Mouse (Mus musculus): ENCODE results near the gene Tedc1. TPM values are rescaled to one million over a fixed set of nuclear protein-coding genes. Genes with fewer than 3 reads are reported as not detected.
A peak's percentile ranks its signal among the peaks of the same experiment; 100 is the strongest.

Gene Tedc1
- polyA plus RNA-seq, 1 experiment, result 1.3 TPM

DNA sequence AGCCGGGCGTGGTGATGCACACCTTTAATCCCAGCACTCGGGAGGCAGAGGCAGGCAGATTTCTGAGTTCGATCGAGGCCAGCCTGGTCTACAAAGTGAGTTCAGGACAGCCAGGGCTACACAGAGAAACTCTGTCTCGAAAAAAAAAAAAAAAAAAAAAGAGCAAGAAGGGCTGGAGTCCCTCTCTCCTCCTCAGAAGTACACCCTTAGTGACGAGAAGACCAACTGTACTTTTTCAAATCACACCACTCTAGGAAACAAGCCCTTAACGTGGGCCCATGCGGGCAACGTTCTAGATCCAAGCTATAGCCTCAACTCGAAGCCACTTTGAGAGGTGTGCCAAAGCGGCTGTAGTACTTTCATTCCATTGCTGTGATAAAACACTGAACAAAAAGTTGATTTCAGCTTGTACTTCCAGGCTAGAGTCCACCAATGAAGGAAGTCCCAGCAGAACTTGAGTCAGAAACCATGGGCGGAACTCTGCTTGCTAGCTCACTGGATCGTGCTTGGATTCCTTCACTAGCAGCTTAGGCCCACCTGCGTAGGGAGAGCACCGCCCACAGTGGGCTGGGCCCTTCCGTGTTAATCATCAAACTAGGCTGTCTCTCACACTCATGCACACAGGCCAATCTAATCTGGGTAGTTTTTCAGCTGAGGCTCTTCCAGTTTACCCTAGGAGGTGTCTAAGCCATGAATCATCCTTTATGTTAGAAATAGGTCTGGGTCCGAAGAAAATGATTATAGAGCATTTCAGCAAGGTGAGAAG lies 20.9 kb downstream of the Tedc1 start:
- no peak overlapping the region for H3K4me3 ChIP-seq (ENCODE audit: insufficient read depth, low read depth, low read length)
- no peaks in the 10 kb centered on the region for H3K36me3 ChIP-seq (ENCODE audit: control insufficient read depth, insufficient read depth, low read length)
- WGBS, result 84% methylated on average over 18 of the region's 18 CpGs

DNA sequence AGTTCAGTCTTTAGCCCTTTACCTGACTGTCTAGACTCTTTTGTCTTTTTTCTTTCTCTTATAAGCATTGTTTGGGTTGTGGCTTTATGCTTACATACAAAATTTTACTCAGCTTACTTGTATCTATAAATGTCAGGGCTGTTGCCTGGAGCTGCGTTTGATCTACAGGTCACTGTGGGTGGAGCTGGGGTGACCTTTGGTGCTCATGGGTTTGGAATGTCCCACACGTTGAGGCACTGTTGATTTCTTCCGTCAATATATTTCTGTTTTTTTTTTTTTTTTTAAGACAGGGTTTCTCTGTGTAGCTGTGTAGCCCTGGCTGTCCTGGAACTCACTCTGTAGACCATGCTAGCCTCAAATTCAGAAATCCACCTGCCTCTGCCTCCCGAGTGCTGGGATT lies 24.8 kb downstream of the Tedc1 start:
- TF ChIP-seq CTCF (conservative IDR thresholded peaks at IDR 0.05; ENCODE audit: insufficient read depth, insufficient read length, low read depth, low read length), result no peak
- no peak for TF ChIP-seq POLR2A (IDR thresholded peaks at IDR 0.05; ENCODE audit: low read depth, low read length)
- Histone ChIP-seq H3K27ac (ENCODE audit: insufficient read depth, low read depth, low read length) (no peak overlapping the region), H3K4me3 (ENCODE audit: insufficient read depth, low read depth, low read length) (no peak overlapping the region), H3K27me3 (replicated peaks; ENCODE audit: control insufficient read depth, insufficient read depth, low read length) (no peaks in the 10 kb centered on the region), H3K36me3 (ENCODE audit: control insufficient read depth, insufficient read depth, low read length) (no peaks in the 10 kb centered on the region), H3K4me1 (ENCODE audit: control insufficient read depth, insufficient read depth, low read length) (no peaks in the 10 kb centered on the region)
- 49% methylated on average over 4 of the region's 4 CpGs for WGBS
- DNase-seq, result no peak

More for the DNA sequence above, 20.9 kb downstream of the Tedc1 start:
- no peak for DNase-seq
- H3K27me3 ChIP-seq (replicated peaks; ENCODE audit: control insufficient read depth, insufficient read depth, low read length), result no peaks in the 10 kb centered on the region
- H3K4me1 ChIP-seq (ENCODE audit: control insufficient read depth, insufficient read depth, low read length), result no peaks in the 10 kb centered on the region
- H3K27ac ChIP-seq (ENCODE audit: insufficient read depth, low read depth, low read length), result no peak overlapping the region
- no peak for TF ChIP-seq CTCF (conservative IDR thresholded peaks at IDR 0.05; ENCODE audit: insufficient read depth, insufficient read length, low read depth, low read length)
- no peak for TF ChIP-seq POLR2A (IDR thresholded peaks at IDR 0.05; ENCODE audit: low read depth, low read length)

DNA sequence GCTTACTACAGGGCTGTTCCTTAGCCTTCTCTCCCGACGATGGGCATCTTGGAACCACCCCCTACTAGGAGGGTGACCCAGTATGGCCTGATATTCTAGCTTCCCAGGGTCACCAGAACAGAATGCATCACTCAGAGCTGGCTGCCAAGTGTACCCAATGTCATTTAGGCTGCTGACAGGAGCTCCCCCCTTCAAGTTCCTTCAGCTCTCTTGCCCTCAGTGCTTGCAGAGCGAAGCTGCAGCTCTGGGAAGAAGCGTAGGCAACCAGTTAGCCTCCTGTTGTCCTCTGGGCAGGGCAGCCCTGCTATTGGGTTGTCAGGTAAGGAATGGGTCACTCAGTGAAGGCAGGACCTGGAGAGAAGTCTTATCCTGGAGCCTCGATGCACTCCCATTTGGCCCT lies 28.7 kb downstream of the Tedc1 start:
- Histone ChIP-seq H3K36me3 (ENCODE audit: control insufficient read depth, insufficient read depth, low read length) (no peaks in the 10 kb centered on the region), H3K27me3 (replicated peaks; ENCODE audit: control insufficient read depth, insufficient read depth, low read length) (no peaks in the 10 kb centered on the region), H3K27ac (ENCODE audit: insufficient read depth, low read depth, low read length) (no peak overlapping the region), H3K4me1 (ENCODE audit: control insufficient read depth, insufficient read depth, low read length) (no peaks in the 10 kb centered on the region), H3K4me3 (ENCODE audit: insufficient read depth, low read depth, low read length) (no peak overlapping the region)
- no peak for TF ChIP-seq POLR2A (IDR thresholded peaks at IDR 0.05; ENCODE audit: low read depth, low read length)
- no peak for TF ChIP-seq CTCF (conservative IDR thresholded peaks at IDR 0.05; ENCODE audit: insufficient read depth, insufficient read length, low read depth, low read length)
- 67% methylated on average over 5 of the region's 5 CpGs for WGBS
- DNase-seq, result no peak

DNA sequence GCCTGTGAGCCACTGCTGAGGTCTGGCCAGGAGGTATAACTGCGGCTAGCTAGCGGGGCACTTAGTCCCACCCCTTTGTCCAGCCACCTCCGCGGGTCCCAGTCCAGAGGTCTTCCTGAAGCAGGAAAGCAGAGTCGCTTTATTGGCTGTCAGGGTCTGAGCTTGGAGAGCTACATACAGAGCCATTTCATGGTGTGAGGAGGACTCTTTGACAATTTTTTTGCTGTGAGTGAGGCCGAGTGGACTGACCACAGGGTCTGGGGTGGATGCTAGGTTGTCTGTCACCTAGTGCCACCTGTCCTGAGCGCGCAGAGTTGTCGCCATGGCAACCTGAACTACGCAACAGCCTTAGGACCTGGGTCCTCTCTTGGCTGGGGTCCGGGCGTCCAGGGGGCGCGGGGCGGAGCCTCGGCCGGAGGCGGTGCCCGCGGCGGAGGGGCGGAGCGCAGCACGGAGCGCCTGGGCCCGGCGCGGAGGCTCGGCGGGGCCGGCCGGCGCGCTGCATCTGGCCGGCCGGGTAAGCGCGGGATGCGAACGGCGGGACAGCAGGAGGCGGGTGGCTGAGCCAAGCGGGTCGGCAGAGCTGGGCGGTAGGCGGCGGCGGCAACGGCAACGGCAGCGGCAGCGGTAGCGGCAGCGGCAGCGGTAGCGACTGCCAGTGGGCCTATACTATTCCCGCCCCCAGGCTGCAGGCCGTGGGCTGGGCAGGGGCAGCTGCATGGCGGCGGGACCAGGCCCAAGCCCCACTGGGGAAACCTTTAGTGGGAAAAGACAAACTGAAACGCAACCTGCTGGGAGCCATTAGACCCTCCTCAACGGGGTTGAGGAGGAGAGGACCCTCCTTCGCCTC lies 29.4 kb downstream of the Tedc1 start, which contains the start of gene Tmem121:
Tmem121 (plus strand) TSS at position 489 of the 850 bp plus-strand sequence.
- H3K27me3 ChIP-seq (replicated peaks; ENCODE audit: control insufficient read depth, insufficient read depth, low read length), result no peaks in the 10 kb centered on the region
- TF ChIP-seq CTCF (conservative IDR thresholded peaks at IDR 0.05; ENCODE audit: insufficient read depth, insufficient read length, low read depth, low read length) (no peak), POLR2A (IDR thresholded peaks at IDR 0.05; ENCODE audit: low read depth, low read length) (no peak)
- peak within 1 kb of the TSS; percentile 35; the same call in 1 of the 2 replicates for H3K4me3 ChIP-seq (ENCODE audit: insufficient read depth, low read depth, low read length)
- H3K27ac ChIP-seq (ENCODE audit: insufficient read depth, low read depth, low read length), result no peak within 1 kb of the TSS
- H3K4me1 ChIP-seq (ENCODE audit: control insufficient read depth, insufficient read depth, low read length), result no peaks in the 10 kb centered on the region
- no peak for DNase-seq
- H3K36me3 ChIP-seq (ENCODE audit: control insufficient read depth, insufficient read depth, low read length), result no peaks in the 10 kb centered on the region
- 3% methylated on average over 63 of the region's 63 CpGs for WGBS

DNA sequence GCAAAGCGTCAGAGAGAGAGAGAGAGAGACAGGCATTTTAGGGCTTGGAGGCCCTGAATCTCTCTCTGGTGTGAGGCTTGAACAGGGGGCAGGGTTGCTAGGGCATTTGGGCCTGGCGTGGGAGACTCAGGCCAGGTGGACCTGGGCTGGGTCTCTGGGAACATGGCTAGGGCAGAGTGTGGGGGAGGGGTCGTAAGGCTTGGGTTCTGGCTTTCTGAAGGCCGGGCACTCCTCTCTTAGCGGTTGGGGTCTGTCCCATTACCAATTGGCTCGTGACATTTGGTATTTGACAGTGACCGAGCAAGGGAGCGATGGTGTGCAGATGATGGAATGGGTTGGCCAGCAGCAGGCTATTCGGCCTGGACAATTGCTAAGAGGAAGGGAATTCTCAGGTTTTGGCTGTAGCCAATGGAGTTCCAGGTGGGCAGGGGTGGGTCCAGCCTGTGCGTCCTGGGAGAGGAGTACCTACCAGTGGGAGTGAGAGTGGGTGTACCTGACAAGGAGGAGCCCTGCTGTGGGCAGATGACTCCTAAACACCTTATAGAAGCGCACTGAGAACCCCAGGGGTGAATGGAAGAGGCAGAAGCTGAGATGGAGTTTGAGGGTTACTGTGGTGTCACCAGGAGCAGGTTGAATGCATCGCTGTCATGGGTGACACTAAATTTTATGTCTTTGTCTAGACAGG lies 30.2 kb downstream of the Tedc1 start:
- H3K36me3 ChIP-seq (ENCODE audit: control insufficient read depth, insufficient read depth, low read length), result no peaks in the 10 kb centered on the region
- no peaks in the 10 kb centered on the region for H3K27me3 ChIP-seq (replicated peaks; ENCODE audit: control insufficient read depth, insufficient read depth, low read length)
- TF ChIP-seq CTCF (conservative IDR thresholded peaks at IDR 0.05; ENCODE audit: insufficient read depth, insufficient read length, low read depth, low read length) (no peak), POLR2A (IDR thresholded peaks at IDR 0.05; ENCODE audit: low read depth, low read length) (no peak)
- DNase-seq, result no peak
- H3K4me1 ChIP-seq (ENCODE audit: control insufficient read depth, insufficient read depth, low read length), result no peaks in the 10 kb centered on the region
- 45% methylated on average over 12 of the region's 12 CpGs for WGBS
- H3K4me3 ChIP-seq (ENCODE audit: insufficient read depth, low read depth, low read length), result no peak overlapping the region
- H3K27ac ChIP-seq (ENCODE audit: insufficient read depth, low read depth, low read length), result no peak overlapping the region

DNA sequence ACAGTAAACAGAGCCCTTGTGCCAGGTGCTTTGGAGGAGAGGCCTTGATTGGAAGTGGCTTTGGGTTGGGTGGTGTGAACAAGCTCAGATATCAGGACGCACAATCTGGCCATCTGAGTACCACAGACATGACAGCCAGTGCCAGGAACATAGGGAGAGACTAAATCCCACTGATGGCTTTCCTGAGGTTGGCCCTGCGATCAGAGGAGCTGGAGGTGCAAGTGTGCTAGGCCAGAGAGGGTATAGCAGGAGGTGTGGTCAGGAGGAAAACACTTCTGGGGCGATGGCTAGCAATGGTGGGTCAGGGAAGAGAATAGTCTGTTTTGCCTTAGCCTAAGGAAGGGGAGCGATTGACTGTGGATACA lies 30.8 kb downstream of the Tedc1 start:
- TF ChIP-seq CTCF (conservative IDR thresholded peaks at IDR 0.05; ENCODE audit: insufficient read depth, insufficient read length, low read depth, low read length), result no peak
- no peak for TF ChIP-seq POLR2A (IDR thresholded peaks at IDR 0.05; ENCODE audit: low read depth, low read length)
- no peaks in the 10 kb centered on the region for H3K27me3 ChIP-seq (replicated peaks; ENCODE audit: control insufficient read depth, insufficient read depth, low read length)
- no peaks in the 10 kb centered on the region for H3K4me1 ChIP-seq (ENCODE audit: control insufficient read depth, insufficient read depth, low read length)
- H3K27ac ChIP-seq (ENCODE audit: insufficient read depth, low read depth, low read length), result no peak overlapping the region
- H3K36me3 ChIP-seq (ENCODE audit: control insufficient read depth, insufficient read depth, low read length), result no peaks in the 10 kb centered on the region
- no peak overlapping the region for H3K4me3 ChIP-seq (ENCODE audit: insufficient read depth, low read depth, low read length)
- WGBS, result 50% methylated on average over 4 of the region's 4 CpGs
- DNase-seq, result no peak
